Mouse (Mus musculus) kidney, adult 2 months (tissue): ENCODE data around the gene Abhd12b. TPM values are rescaled to one million over a fixed set of nuclear protein-coding genes. Genes with fewer than 3 reads are reported as not detected.
A peak's percentile ranks its signal among the peaks of the same experiment; 100 is the strongest.
"Not testable (repeated sequence)": the region's sequence is repeated elsewhere in the genome, so short reads cannot be mapped to it uniquely, and the experiment has no call there.

Source experiments
- DNase-seq: peaks from one replicate; pipeline ENCODE4 v3.0.0; 2021
- H3K27ac ChIP-seq: fragments of 200-500 bp; 2 replicates; pipeline ENCODE4 v1.5.1; 2012; ENCODE audit warnings: low read depth, low read length, control low read depth, inconsistent platforms; ENCODE audit not compliant: insufficient read depth
- H3K27me3 ChIP-seq: fragments of 200-500 bp; replicated peaks from 2 replicates; pipeline ENCODE4 v1.6.1; 2012; ENCODE audit warnings: mild to moderate bottlenecking, moderate library complexity, low read length, inconsistent platforms; ENCODE audit not compliant: control insufficient read depth, insufficient read depth
- H3K36me3 ChIP-seq: fragments of 200-500 bp; 2 replicates; pipeline ENCODE4 v1.6.1; 2012; ENCODE audit warnings: mild to moderate bottlenecking, moderate library complexity, low read length, inconsistent platforms; ENCODE audit not compliant: control insufficient read depth, insufficient read depth
- H3K4me1 ChIP-seq: fragments of 200-500 bp; 2 replicates; pipeline ENCODE4 v1.6.1; 2011; ENCODE audit warnings: low read length; ENCODE audit not compliant: control insufficient read depth, insufficient read depth
- H3K4me3 ChIP-seq: fragments of 200-500 bp; 2 replicates; pipeline ENCODE4 v1.5.1; 2011; ENCODE audit warnings: mild to moderate bottlenecking, low read depth, low read length, control low read depth; ENCODE audit not compliant: insufficient read depth
- CTCF ChIP-seq: fragments of 200-500 bp; conservative IDR thresholded peaks from 2 replicates; pipeline ENCODE4 v1.5.1; 2011; ENCODE audit warnings: low read depth, mild to moderate bottlenecking, control low read depth, low read length, moderate library complexity, mixed read lengths; ENCODE audit not compliant: insufficient read depth, insufficient read length
- POLR2A ChIP-seq: fragments of 200-500 bp; IDR thresholded peaks from one replicate; pipeline ENCODE4 v1.6.1; 2011; ENCODE audit warnings: low read depth, low read length, control low read depth
- WGBS: fragments of 180-500 bp; shearing (Covaris S2); methylation state at CpG from one replicate; pipeline ENCODE4 v1.1.7; 2018; 5-methylcytosine and 5-hydroxymethylcytosine counted together
- polyA plus RNA-seq: library from polyadenylated mRNA; depleted of rRNA; stranded (reverse); fragments of >200 nt; gene quantifications from 2 replicates; pipeline ENCODE4 v1.2.3, GENCODE M21; 2012

Gene Abhd12b
- polyA plus RNA-seq, 1 experiment = not detected

GRCm38 (mm10) chr12:70137626-70138025 lies 16.3 kb upstream of the Abhd12b start:
- H3K4me3 ChIP-seq = no peak overlapping the region
- no peak for DNase-seq
- WGBS = 59% methylated on average over 9 of the region's 9 CpGs
- TF ChIP-seq CTCF (no peak), POLR2A (no peak)
- H3K27me3 ChIP-seq = no peaks in the 10 kb centered on the region
- H3K4me1 ChIP-seq = no peaks in the 10 kb centered on the region
- no peaks in the 10 kb centered on the region for H3K36me3 ChIP-seq
- H3K27ac ChIP-seq = no peak overlapping the region

- H3K36me3 ChIP-seq = no peaks in the 10 kb centered on the region
- H3K4me3 ChIP-seq = no peak overlapping the region
- no peaks in the 10 kb centered on the region for H3K27me3 ChIP-seq
- H3K27ac ChIP-seq = no peak overlapping the region
- TF ChIP-seq POLR2A (no peak), CTCF (no peak)
- DNase-seq = no peak
- no peaks in the 10 kb centered on the region for H3K4me1 ChIP-seq
- 70% methylated on average over 4 of the region's 4 CpGs for WGBS
Observed at GRCm38 (mm10) chr12:70139871-70140270, 14.1 kb upstream of the Abhd12b start.

GRCm38 (mm10) chr12:70140542-70140941 lies 13.4 kb upstream of the Abhd12b start:
- no peaks in the 10 kb centered on the region for H3K27me3 ChIP-seq
- no peaks in the 10 kb centered on the region for H3K36me3 ChIP-seq
- DNase-seq = peak; percentile 23
- TF ChIP-seq CTCF = no peak
- no peak for TF ChIP-seq POLR2A
- 94% methylated on average over 5 of the region's 5 CpGs for WGBS
- H3K27ac ChIP-seq = no peak overlapping the region
- no peak overlapping the region for H3K4me3 ChIP-seq
- H3K4me1 ChIP-seq = no peaks in the 10 kb centered on the region

GRCm38 (mm10) chr12:70140993-70141576 lies 12.9 kb upstream of the Abhd12b start:
- DNase-seq = no peak
- Histone ChIP-seq H3K36me3 (no peaks in the 10 kb centered on the region), H3K4me3 (no peak overlapping the region), H3K4me1 (no peaks in the 10 kb centered on the region), H3K27ac (no peak overlapping the region), H3K27me3 (no peaks in the 10 kb centered on the region)
- TF ChIP-seq CTCF (no peak), POLR2A (no peak)
- 91% methylated on average over 5 of the region's 5 CpGs for WGBS

- WGBS = 36% methylated on average over 3 of the region's 3 CpGs
- not testable (repeated sequence) for H3K4me3 ChIP-seq, H3K27me3 ChIP-seq, H3K36me3 ChIP-seq, H3K4me1 ChIP-seq
- DNase-seq = peak; percentile 70
- peak overlapping the region; percentile 46; the same call in 1 of the 2 replicates for H3K27ac ChIP-seq
Observed at GRCm38 (mm10) chr12:70144106-70144587, 9.8 kb upstream of the Abhd12b start.

GRCm38 (mm10) chr12:70144637-70145448 lies 9.1 kb upstream of the Abhd12b start:
- Histone ChIP-seq H3K4me3 (no peak overlapping the region), H3K27me3 (no peaks in the 10 kb centered on the region), H3K36me3 (no peaks in the 10 kb centered on the region), H3K27ac (peak overlapping the region; percentile 46; the same call in 1 of the 2 replicates), H3K4me1 (peaks cover 4% of the 10 kb centered on the region; the same call in 1 of the 2 replicates)
- TF ChIP-seq CTCF (peak; percentile 49), POLR2A (no peak)
- WGBS = 34% methylated on average over 20 of the region's 20 CpGs
- DNase-seq = peak; percentile 66

GRCm38 (mm10) chr12:70145586-70145985 lies 8.4 kb upstream of the Abhd12b start:
- no peak for TF ChIP-seq POLR2A
- TF ChIP-seq CTCF = no peak
- Histone ChIP-seq H3K27me3 (no peaks in the 10 kb centered on the region), H3K4me3 (no peak overlapping the region), H3K27ac (no peak overlapping the region), H3K4me1 (peaks cover 4% of the 10 kb centered on the region; the same call in 1 of the 2 replicates), H3K36me3 (no peaks in the 10 kb centered on the region)
- DNase-seq = no peak
- 87% methylated on average over 6 of the region's 6 CpGs for WGBS
